Mouse (Mus musculus) C2C12 (cell line): ENCODE data around the gene Pfpl.
A peak's percentile ranks its signal among the peaks of the same experiment; 100 is the strongest.

Experiments
- CEBPB ChIP-seq: IDR thresholded peaks from one replicate; pipeline ENCODE4 v1.6.1; 2011; ENCODE audit warnings: low read depth, mild to moderate bottlenecking, control low read depth, moderate library complexity
- CTCF ChIP-seq: IDR thresholded peaks from one replicate; pipeline ENCODE4 v1.5.1; 2011; ENCODE audit not compliant: control insufficient read depth, insufficient read depth, insufficient read length
- MAX ChIP-seq: IDR thresholded peaks from one replicate; pipeline ENCODE4 v1.6.1; 2011; ENCODE audit warnings: mild to moderate bottlenecking, control low read depth
- USF1 ChIP-seq: IDR thresholded peaks from one replicate; pipeline ENCODE4 v1.6.1; 2011; ENCODE audit warnings: low read depth, mild to moderate bottlenecking, control low read depth, moderate library complexity

DNA sequence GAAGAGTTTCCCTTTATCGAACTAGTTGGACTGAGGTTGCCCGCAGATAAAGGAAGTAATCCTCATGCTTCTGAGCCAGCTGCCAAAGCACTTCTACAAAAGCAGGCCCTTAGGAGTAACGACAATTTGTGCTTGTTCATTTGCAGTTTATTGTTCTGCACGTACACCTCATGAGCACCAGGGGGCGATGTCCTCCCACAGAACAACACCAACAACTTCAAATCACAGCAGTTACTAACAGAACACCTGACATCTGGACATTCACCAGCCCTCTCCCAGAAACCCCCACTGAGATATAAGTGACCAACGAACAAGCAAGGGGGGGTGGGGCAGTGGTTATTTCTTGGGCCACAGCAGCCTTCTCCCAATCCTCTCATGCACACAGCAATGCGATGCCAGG, 38.5 kb downstream of the Pfpl start:
- TF ChIP-seq CTCF: peak; percentile 47
- no peak for TF ChIP-seq CEBPB
- no peak for TF ChIP-seq USF1
- TF ChIP-seq MAX: no peak
